Mouse (Mus musculus) mammary gland, adult 2 months (tissue): ENCODE results near the gene Ankrd7. TPM values are rescaled to one million over a fixed set of nuclear protein-coding genes. Genes with fewer than 3 reads are reported as not detected.

Experiments
- polyA plus RNA-seq: library from polyadenylated mRNA; depleted of rRNA; stranded (reverse); fragments of >200 nt; gene quantifications from 2 replicates; pipeline ENCODE4 v1.2.3, GENCODE M21; 2012; ENCODE audit warnings: low replicate concordance; rRNA removed

The Ankrd7 gene
- polyA plus RNA-seq, result not detected in 2 replicates

DNA sequence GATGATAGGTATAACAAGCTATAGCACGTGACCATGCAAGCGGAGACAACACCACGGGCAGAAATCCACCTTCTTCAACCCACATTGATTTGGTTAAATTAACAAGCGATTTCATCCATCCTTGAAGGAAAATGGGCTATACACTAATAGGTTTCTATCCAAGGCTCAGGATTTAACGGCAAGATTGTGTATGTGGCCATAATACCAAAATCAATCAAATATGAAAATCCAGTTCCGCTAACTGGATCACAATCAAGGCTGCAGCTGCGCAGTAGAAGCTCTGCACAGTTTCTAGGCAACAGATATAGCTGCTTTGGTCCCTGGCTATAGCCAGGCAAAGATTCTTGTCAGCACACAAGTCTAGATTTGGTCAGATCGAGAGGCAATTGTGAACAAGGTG is at the start of gene Ankrd7:
TSS of gene Ankrd7 (plus strand) at position 301 of the 400 bp plus-strand sequence.

GRCm38 (mm10) chr6:18848051-18848701 is 17.9 kb upstream of the Ankrd7 start, which contains the start of gene Lsm8:
Lsm8 (plus strand) TSS chr6:18848579.

Other genes with a start within 250 kb of the Ankrd7 start
- 7.9 and 11.3 TPM in 2 replicates for gene Lsm8, start 17.7 kb upstream of the Ankrd7 start, polyA plus RNA-seq